Mouse (Mus musculus): ENCODE data around the gene Slc6a5. TPM values are rescaled to one million over a fixed set of nuclear protein-coding genes. Genes with fewer than 3 reads are reported as not detected.

Slc6a5 gene
- polyA plus RNA-seq (2015; fragmentation: Nextera tagmentation; extraction: Ambion mirVana): 14.3 and 14.4 TPM in 2 replicates

DNA sequence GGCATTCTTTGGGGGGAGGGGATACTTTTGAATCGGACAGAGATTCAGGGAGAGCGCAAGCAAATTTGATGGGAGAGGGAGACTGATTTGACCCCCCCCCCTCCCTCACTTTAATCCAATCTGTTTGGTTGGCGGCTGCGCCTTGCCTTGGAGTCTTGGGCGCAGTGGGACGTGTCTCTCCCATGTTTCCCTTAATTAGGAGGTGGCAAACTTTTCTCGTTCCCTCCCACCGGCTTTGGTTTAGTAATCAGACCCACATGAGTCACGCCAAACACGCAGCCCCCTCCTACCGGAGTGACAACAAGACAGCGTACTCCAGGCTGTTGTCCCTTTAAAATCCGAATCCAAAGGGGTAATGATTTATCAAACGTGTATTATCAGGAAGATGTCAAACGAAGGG is at the start of gene Slc6a5:
Slc6a5 (plus strand) TSS at position 297 of the 400 bp plus-strand sequence.
- Histone ChIP-seq H3K9ac (peak within 1 kb of the TSS; percentile 87), H3K4me2 (peak within 1 kb of the TSS; percentile 61)
- 1% methylated on average over 15 of the region's 15 CpGs for WGBS

DNA sequence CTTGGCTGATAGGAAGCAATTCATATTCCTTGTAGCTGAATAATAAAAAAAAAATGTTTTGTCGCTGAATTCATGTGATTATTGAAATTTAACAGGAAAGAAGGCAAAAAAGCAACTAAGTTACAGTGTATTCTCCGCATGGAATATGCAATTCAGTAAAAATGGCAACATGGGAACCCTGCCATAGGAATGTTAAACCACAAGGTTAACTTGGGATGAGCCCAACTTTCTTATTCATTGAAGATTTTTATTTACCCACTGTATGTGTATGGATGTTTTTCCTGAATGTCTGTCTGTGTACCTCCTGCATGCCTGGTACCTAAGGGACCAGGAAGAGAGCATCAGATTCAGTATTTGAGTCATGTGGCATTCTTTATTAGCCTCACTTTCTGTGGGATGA is 48.8 kb upstream of the Slc6a5 start:
- Histone ChIP-seq H3K27me3 (no peaks in the 10 kb centered on the region), H3K27ac (replicated peaks) (no peak overlapping the region), H3K4me1 (replicated peaks) (no peaks in the 10 kb centered on the region), H3K36me3 (peaks cover 14% of the 10 kb centered on the region), H3K4me3 (no peak overlapping the region), H3K9me3 (no peaks in the 10 kb centered on the region), H3K4me2 (no peak overlapping the region), H3K9ac (no peak overlapping the region)
- ATAC-seq (ENCODE audit: low read depth): no peak
- 97% methylated on average over 2 of the region's 2 CpGs for WGBS

More for the DNA sequence above, at the start of gene Slc6a5:
- Histone ChIP-seq H3K27me3 (peaks cover 98% of the 10 kb centered on the region), H3K4me3 (peak within 1 kb of the TSS; percentile 52), H3K4me1 (replicated peaks) (peaks cover 34% of the 10 kb centered on the region), H3K9me3 (no peaks in the 10 kb centered on the region), H3K27ac (replicated peaks) (peak within 1 kb of the TSS; percentile 94), H3K36me3 (no peaks in the 10 kb centered on the region)
- ATAC-seq (ENCODE audit: low read depth): no peak

DNA sequence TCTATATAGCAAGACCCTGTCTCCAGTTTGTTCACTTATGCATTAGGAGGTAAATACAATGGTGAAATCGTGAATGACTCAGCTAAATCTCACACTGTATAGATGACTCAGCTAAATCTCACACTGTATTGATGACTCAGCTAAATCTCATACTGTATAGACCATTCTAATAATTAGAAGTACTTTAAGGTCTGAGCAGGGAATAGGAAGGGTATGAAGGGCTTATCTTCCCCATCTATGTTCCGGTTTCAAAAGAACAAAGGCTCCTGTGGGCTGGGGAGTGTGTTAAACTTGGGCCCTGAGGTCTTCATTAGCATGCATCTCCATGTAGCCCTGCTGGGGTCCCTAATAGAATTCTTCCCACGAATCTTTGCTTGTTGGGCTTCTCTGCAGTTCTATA is 46.2 kb upstream of the Slc6a5 start:
- WGBS: 58% methylated on average over 3 of the region's 3 CpGs
- H3K36me3 ChIP-seq: peaks cover 5% of the 10 kb centered on the region
- ATAC-seq (ENCODE audit: low read depth): no peak

DNA sequence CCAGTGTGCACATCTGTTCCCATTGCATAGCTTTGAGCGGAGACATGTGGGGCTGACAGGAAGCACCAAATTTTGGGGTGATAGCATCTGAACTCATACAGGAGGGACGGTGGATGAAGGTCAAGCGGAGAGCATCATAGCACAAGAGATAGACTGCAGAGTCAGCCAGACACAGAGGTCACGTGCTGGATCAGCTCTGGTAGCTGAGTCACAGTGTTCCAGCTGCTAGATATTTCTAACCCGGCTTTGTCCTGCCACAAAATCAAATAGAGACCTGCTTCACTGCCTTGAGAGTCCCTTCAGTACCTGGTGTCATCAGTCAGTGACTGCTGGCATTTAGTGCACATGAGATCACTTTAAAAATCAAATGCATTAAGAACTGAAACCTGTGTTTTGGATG is 40.3 kb upstream of the Slc6a5 start:
- no peaks in the 10 kb centered on the region for H3K36me3 ChIP-seq
- H3K27me3 ChIP-seq: no peaks in the 10 kb centered on the region
- H3K27ac ChIP-seq (replicated peaks): peak overlapping the region; percentile 59
- 73% methylated on average over 5 of the region's 5 CpGs for WGBS
- peak; percentile 41; the same call in 1 of the 2 replicates for ATAC-seq (ENCODE audit: low read depth)
- peaks cover 15% of the 10 kb centered on the region for H3K4me1 ChIP-seq (replicated peaks)
- no peak overlapping the region for H3K4me3 ChIP-seq
- no peaks in the 10 kb centered on the region for H3K9me3 ChIP-seq
- no peak overlapping the region for H3K4me2 ChIP-seq
- no peak overlapping the region for H3K9ac ChIP-seq

More for the DNA sequence above, 46.2 kb upstream of the Slc6a5 start:
- Histone ChIP-seq H3K4me1 (replicated peaks) (no peaks in the 10 kb centered on the region), H3K9ac (no peak overlapping the region), H3K27ac (replicated peaks) (peak overlapping the region; percentile 23; the same call in 1 of the 2 replicates), H3K9me3 (no peaks in the 10 kb centered on the region), H3K4me2 (no peak overlapping the region), H3K27me3 (no peaks in the 10 kb centered on the region), H3K4me3 (no peak overlapping the region)

DNA sequence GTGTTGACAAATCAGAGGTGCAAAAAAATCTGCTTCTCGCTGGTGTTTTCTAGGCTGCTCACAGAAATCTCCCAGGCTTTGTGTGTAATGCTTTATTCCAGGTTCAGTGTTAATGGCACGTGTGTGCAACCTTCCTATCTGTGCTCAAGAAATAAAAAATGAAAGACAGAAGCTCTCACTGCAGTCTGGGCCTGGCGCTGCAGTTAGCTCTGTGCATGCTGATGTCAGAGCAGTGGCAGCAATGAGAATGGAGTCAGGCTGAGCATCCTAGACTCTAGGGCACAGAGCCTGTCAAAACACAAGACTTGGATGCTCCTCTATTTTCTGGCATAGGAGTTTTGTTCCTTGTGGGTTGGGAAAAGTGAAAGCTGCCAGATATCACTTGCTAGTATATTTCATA is 39.7 kb upstream of the Slc6a5 start:
- peak overlapping the region; percentile 59 for H3K27ac ChIP-seq (replicated peaks)
- no peaks in the 10 kb centered on the region for H3K27me3 ChIP-seq
- no peak overlapping the region; the same call in 1 of the 2 replicates for H3K9ac ChIP-seq
- H3K4me3 ChIP-seq: no peak overlapping the region
- peaks cover 15% of the 10 kb centered on the region for H3K4me1 ChIP-seq (replicated peaks)
- WGBS: 62% methylated on average over 3 of the region's 3 CpGs
- H3K4me2 ChIP-seq: no peak overlapping the region
- H3K36me3 ChIP-seq: no peaks in the 10 kb centered on the region
- ATAC-seq (ENCODE audit: low read depth): peak; percentile 47; the same call in 1 of the 2 replicates
- no peaks in the 10 kb centered on the region for H3K9me3 ChIP-seq

DNA sequence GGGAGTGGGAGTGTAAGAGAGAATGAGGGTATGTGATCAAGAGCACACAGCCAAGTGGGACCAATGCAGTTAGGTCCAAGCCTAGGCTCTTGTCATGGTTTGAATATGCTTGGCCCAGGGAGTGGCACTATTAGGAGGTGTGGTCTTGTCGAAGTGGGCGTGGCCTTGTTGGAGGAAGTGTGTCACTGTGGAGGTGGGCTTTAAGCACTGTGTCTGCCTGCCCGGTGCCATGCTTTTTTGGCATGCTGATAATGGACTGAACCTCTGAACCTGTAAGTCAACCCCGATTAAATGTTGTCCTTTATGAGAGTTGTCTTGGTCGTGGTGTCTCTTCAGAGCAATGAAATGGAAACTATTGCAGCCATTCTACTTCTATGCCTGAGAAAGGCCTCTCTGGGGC is 32.6 kb upstream of the Slc6a5 start:
- Histone ChIP-seq H3K27ac (replicated peaks) (no peak overlapping the region), H3K27me3 (no peaks in the 10 kb centered on the region), H3K9ac (no peak overlapping the region), H3K4me3 (no peak overlapping the region), H3K36me3 (no peaks in the 10 kb centered on the region), H3K9me3 (no peaks in the 10 kb centered on the region), H3K4me2 (no peak overlapping the region), H3K4me1 (replicated peaks) (peaks cover 16% of the 10 kb centered on the region)
- WGBS: 84% methylated on average over 5 of the region's 5 CpGs
- no peak for ATAC-seq (ENCODE audit: low read depth)

DNA sequence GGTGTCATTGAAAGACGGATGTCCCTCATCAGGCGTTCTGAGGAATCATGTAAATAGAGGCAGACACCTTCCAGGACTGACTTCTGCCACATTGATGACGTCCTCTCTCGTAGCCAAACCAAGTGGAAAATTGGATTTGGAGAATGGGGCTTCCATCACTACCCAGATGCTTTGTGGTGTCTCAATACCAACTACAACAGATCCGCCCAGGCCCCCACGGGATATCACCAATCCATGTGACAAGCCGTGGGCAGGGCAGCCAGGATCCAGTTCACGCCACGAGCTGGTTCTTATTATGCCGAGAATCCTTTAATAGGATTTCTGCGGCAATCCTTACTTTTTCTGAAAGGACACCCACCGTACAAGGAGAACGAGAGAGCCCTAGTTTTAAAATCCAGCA is 30.9 kb upstream of the Slc6a5 start:
- Histone ChIP-seq H3K27me3 (no peaks in the 10 kb centered on the region), H3K4me3 (no peak overlapping the region), H3K9ac (no peak overlapping the region), H3K27ac (replicated peaks) (peak overlapping the region; percentile 83), H3K4me2 (no peak overlapping the region), H3K9me3 (no peaks in the 10 kb centered on the region), H3K36me3 (no peaks in the 10 kb centered on the region), H3K4me1 (replicated peaks) (peaks cover 26% of the 10 kb centered on the region)
- peak; percentile 20 for ATAC-seq (ENCODE audit: low read depth)
- WGBS: 64% methylated on average over 13 of the region's 13 CpGs

DNA sequence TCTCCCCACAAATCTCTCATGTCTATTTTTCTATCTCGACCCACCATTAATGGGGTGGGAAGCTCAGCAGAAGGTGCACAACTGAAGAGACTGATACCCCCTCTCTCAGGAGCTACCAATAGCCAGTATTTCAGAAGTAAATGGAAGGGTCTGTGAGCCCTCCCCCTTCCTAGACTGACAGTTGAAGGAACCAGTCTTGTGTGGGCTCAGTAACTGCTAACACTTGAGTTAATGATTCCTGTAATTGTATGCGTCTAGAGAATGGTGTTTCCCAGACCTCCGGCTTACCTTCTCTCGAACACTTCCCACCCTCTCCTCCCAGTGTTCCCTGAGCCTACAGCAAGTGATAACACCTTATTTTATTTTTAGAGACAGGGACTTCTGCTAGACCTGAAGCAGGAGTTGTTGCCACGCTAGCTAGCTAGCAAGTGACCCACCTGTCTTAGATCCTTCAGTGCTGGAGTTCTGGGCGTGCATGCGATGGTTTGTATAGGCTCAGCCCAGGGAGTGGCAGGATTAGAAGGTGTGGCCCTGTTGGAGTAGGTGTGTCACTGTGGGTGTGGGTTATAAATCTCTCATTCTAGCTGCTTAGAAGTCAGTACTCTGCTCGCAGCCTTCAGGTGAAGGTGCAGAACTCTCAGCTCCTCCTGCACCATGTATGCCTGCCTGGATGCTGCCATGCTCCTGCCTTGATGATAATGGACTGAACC is 29.8 kb upstream of the Slc6a5 start:
- Histone ChIP-seq H3K9me3 (no peaks in the 10 kb centered on the region), H3K4me3 (no peak overlapping the region), H3K27ac (replicated peaks) (peak overlapping the region; percentile 83), H3K4me2 (no peak overlapping the region), H3K4me1 (replicated peaks) (peaks cover 26% of the 10 kb centered on the region), H3K27me3 (no peaks in the 10 kb centered on the region; the same call in 1 of the 2 replicates), H3K36me3 (no peaks in the 10 kb centered on the region), H3K9ac (no peak overlapping the region)
- peak; percentile 32; the same call in 1 of the 2 replicates for ATAC-seq (ENCODE audit: low read depth)
- 65% methylated on average over 8 of the region's 8 CpGs for WGBS

DNA sequence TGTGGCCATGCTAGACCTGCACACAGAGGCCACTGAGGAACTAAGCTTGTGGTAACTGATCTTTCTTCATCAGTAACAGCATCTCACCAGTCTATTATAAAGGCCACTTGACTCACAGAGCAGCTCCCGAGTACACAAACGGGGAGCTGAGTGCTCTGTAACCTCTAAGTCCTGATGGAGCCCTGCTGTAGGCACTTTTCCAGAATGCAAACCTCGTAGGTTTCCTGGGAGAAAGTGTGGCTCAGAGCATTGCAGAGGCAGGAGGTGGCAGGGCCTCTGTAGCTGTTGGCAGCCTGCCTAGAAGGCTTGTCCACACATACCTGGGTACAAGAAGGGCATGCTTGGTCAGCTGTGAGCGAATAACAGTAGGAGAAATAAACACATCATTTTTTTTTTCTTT is 27.7 kb upstream of the Slc6a5 start:
- ATAC-seq (ENCODE audit: low read depth): no peak
- no peak overlapping the region for H3K4me3 ChIP-seq
- H3K9me3 ChIP-seq: no peaks in the 10 kb centered on the region
- 41% methylated on average over 4 of the region's 4 CpGs for WGBS
- H3K27ac ChIP-seq (replicated peaks): peak overlapping the region; percentile 86
- H3K36me3 ChIP-seq: no peaks in the 10 kb centered on the region
- H3K9ac ChIP-seq: no peak overlapping the region
- H3K27me3 ChIP-seq: no peaks in the 10 kb centered on the region; the same call in 1 of the 2 replicates
- H3K4me1 ChIP-seq (replicated peaks): peaks cover 26% of the 10 kb centered on the region
- H3K4me2 ChIP-seq: 0 out of 2 replicates have a peak overlapping the region, but pooled peaks have one; percentile 0

DNA sequence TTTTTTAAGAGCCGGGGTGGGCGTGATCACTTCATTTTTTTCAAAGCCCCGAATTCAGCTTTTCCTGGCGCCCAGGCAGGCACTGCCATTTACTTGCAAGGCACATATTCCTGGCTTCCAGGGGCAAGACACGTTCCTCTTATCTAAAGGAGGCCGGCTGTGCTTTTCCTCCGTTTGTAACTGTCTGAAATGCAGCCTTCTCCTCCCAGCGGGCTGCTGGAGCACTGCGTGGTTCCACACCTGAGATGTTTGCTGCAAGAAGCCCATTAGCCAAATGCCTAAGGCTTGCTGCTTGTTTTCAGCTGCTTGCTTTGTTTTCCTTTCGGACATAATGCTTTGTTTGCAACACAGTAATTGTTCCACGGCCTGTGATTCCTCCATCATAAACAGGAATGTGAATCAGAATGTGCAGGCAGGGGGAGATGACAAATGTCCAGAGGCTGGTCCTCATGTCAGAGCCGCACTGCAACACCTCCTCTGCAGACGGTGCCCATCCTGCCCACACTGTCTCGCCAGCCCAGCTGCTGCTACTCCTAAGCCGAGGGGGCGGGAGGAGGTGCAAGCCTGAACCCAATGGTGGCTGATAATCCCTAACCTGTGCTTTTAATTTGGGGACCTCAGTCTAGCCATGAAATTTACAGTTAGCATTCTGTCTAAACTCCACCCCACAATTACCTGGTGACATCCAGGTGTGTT is 27.1 kb upstream of the Slc6a5 start:
- Histone ChIP-seq H3K4me1 (replicated peaks) (peaks cover 26% of the 10 kb centered on the region), H3K4me2 (0 out of 2 replicates have a peak overlapping the region, but pooled peaks have one; percentile 0), H3K4me3 (no peak overlapping the region), H3K9me3 (no peaks in the 10 kb centered on the region), H3K27me3 (no peaks in the 10 kb centered on the region; the same call in 1 of the 2 replicates), H3K27ac (replicated peaks) (peak overlapping the region; percentile 86), H3K9ac (peak overlapping the region; percentile 9; the same call in 1 of the 2 replicates), H3K36me3 (no peaks in the 10 kb centered on the region)
- ATAC-seq (ENCODE audit: low read depth): peak; percentile 59; the same call in 1 of the 2 replicates
- 23% methylated on average over 16 of the region's 16 CpGs for WGBS

DNA sequence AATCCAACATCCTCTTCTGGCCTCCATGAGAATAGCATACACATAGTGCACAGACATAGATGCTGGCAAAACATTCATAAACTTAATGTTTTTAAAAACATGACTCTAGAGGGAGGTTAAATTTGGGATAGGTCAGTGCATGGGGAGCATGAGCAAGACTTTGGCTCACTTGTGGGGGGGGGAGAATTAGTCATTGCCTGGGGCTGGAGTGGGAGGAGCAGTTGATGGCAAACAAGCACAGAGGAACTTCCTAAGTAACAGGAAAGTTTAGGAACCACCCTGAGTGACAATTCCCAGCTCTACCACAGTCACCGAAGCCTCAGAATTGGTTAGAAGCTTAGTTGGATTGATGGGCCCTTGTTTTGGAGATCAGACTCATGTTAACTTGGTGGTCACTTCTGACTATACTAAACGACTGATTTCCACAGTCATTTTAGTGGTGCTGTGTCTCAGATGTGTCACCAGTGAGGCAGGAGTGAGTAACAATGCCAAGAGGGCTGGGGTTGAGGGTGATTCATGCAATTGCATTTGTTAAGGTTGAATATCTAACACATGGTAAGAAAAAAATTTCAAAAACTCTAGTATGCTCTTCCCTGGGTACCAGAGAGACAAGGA is 22.1 kb upstream of the Slc6a5 start:
- no peak overlapping the region for H3K4me3 ChIP-seq
- no peaks in the 10 kb centered on the region; the same call in 1 of the 2 replicates for H3K27me3 ChIP-seq
- no peak overlapping the region for H3K4me2 ChIP-seq
- H3K27ac ChIP-seq (replicated peaks): no peak overlapping the region
- H3K9ac ChIP-seq: no peak overlapping the region
- no peaks in the 10 kb centered on the region for H3K36me3 ChIP-seq
- H3K9me3 ChIP-seq: no peaks in the 10 kb centered on the region
- peaks cover 11% of the 10 kb centered on the region for H3K4me1 ChIP-seq (replicated peaks)
- 71% methylated on average over 2 of the region's 2 CpGs for WGBS
- no peak for ATAC-seq (ENCODE audit: low read depth)

DNA sequence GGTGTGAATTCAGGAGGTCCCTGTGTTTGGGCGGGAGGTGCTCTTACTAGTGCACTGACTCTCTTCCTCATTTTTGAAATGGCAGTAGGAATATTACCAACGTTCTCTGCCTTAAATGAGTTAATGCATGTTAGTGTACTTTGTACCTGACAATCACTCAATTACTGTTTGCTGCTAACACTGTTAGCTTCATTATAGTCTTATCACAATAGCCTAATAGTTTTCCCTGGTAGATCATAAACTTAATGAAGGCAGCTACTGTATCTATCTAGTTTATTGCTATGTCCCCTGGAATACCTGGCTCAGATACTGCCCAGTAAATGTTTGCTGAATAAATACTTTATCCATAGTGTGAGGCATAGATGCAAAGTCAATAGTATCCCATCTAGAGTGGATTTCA is 15.2 kb upstream of the Slc6a5 start:
- H3K4me2 ChIP-seq: no peak overlapping the region
- H3K27ac ChIP-seq (replicated peaks): no peak overlapping the region

More for the DNA sequence above, 15.2 kb upstream of the Slc6a5 start:
- no peaks in the 10 kb centered on the region for H3K9me3 ChIP-seq
- 71% methylated on average over 2 of the region's 2 CpGs for WGBS
- H3K9ac ChIP-seq: no peak overlapping the region
- peaks cover 3% of the 10 kb centered on the region; the same call in 1 of the 2 replicates for H3K27me3 ChIP-seq
- H3K4me3 ChIP-seq: no peak overlapping the region
- no peaks in the 10 kb centered on the region for H3K36me3 ChIP-seq
- ATAC-seq (ENCODE audit: low read depth): no peak
- no peaks in the 10 kb centered on the region for H3K4me1 ChIP-seq (replicated peaks)

All from neural tube, embryonic 13.5 days (tissue).